Mouse (Mus musculus) layer of hippocampus, adult 9-10 months (tissue): Measurements from ENCODE around the gene Dlx1.

Source experiments
- DNase-seq: peaks from one replicate; pipeline ENCODE4 v3.0.0; 2022; ENCODE audit warnings: low spot score

Dlx1 gene

DNA sequence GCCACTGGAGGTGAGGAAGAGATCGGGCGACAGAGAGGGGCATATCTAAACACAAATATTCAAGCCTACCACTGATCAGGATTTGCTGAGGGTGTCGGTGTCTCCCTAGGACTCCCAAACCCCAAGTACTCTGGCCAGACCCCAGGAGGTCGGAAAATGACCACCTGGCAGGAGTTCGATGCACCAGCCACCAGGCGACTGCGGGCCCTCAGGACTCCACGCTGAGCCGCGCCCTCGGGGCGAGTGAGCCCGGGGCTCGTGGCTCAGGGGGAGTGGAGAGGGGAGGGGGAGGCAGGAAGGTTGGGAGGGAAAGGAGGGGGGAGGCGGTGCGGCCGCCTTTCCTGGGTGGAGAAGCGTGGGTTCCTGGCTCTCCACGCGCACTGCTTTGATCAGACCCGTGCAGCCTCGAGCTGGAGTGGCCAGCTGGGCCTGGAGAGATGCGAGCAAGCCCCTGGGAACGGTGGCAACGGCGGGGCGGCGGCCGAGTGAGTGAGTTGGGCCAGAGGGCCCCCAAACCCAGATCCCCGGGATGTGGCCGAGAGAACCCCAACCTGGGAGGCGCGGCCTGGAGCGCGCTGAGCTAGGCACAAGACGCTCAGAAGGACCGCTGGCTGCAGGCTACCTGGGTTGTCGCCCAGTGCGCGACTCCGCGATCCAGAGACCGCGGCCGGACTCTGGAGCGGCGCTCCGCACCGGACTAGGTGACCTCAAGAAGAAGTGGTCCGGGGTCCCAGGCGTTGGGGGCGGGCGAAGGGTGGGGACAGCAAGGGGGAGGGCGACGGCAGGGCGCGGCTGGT, 999 bp downstream of the Dlx1 start:
- DNase-seq = no peak

DNA sequence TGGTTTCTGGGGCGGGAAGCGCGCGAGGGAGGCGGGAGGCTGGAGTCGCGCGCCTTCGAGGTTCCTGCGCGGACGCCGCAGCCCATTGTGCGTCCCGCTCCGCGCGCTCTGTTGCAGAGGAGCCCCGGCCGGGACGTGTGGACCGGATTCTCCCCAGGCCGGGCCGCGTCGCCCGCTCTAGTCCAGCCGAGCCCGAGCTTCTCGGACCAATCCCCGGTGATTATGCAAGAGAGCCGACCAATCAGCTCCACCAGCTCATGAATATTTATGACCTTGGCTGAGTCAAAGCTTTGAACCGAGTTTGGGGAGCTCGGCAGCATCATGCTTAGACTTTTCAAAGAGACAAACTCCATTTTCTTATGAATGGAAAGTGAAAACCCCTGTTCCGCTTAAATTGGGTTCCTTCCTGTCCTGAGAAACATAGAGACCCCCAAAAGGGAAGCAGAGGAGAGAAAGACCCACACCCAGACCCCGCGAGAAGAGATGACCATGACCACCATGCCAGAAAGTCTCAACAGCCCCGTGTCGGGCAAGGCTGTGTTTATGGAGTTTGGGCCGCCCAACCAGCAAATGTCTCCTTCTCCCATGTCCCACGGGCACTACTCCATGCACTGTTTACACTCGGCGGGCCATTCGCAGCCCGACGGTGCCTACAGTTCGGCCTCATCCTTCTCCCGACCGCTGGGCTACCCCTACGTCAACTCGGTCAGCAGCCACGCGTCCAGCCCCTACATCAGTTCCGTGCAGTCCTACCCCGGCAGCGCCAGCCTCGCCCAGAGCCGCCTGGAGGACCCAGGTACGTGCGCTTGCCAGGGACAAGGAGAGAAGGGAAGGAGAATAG, 1.8 kb downstream of the Dlx1 start:
- DNase-seq = no peak

DNA sequence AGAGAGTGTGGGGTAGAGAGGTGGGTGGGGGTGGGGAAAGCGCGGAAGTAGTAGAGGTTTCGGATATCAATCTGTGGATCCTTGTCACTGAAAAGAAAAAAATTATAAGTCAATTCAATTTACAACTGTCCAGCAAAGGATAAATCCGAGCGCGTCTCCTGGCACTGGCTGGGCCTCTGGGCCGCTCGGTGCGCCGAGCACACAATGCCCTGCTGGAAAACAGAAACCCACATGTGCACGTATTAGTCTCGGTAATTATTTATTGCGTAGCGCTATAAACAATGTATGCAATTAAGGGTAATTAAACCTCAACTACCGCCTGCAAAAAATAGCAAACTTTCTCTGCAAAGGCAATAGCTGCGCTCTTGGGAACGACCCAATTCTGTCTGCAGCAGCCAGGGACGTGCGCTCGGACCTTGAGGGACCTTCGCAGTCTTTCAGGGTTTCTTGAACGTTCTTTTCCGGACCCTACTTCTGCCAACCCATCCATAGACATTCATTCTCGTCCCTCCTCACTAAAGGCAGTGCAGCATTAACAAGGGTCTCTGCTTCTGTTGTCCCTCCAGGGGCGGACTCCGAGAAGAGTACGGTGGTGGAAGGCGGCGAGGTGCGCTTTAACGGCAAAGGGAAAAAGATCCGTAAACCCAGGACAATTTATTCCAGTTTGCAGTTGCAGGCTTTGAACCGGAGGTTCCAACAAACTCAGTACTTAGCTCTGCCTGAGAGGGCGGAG, 2.6 kb downstream of the Dlx1 start:
- DNase-seq = no peak

DNA sequence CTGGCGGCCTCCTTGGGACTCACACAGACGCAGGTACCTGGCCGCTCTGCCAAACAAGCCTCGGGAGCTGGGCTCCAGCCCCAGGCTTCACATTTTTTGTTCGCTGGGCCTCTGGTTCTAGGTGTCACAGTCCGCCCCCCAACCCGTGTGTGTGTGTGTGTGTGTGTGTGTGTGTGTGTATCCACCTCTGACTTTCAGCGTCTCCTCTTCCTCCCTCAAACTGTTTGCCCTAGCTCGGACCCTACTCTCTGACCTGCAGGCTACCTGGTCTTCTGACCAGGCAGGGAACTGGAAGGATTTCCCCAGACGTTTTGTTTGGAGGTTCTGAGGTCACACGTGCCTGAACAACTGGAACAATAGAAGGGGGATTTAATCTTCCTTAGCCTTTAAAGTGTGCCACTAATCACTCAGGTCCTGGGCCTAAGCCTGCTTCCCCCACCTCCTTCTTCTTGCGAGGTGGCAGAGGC, 3.2 kb downstream of the Dlx1 start:
- DNase-seq = no peak

DNA sequence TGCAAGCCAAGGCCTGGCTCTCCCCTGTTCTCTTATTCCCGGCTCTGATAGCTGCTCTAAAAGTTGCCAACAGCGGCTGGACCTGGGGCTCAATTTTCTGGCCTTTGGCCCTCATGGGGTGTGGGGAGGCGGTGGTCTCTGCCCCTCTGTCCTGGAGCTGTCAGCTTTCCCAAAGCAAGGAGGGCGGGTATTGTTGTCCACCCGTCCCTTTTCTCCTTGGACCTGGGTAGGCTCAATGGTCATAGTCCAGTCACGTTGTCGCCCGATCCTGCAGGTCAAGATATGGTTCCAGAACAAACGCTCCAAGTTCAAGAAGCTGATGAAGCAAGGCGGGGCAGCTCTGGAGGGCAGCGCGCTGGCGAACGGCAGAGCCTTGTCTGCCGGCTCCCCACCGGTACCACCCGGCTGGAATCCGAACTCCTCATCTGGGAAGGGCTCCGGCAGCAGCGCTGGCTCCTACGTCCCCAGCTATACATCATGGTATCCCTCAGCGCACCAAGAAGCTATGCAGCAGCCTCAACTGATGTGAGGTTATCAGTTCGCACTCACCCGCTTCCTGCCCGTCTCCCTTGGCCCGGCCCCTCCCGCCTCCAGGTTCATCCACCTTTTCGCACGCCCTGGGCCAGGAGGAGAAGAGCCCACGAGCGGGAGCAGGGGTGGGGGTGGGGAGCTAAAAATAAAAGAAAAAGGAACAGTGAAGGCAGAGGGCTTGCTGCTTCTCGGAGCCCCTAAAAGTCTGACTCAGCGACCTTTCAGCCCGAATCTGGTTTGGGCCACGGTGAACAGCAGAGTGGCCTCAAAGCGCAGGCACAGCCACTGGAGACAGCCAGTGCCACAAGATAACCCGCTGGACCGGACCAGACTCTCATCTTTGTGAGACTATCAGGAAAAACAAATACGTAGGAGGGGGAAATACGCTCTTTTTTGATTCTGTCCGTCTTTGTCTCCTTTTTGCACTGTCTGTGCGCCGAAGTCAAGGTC, 4.4 kb downstream of the Dlx1 start:
- DNase-seq = no peak

GRCm38 (mm10) chr2:71533094-71533493, 5.2 kb downstream of the Dlx1 start:
- no peak for DNase-seq

- no peak for DNase-seq
Measured at GRCm38 (mm10) chr2:71534242-71535052, 6.5 kb downstream of the Dlx1 start.

GRCm38 (mm10) chr2:71540611-71541417, 12.9 kb downstream of the Dlx1 start:
- DNase-seq = no peak

DNA sequence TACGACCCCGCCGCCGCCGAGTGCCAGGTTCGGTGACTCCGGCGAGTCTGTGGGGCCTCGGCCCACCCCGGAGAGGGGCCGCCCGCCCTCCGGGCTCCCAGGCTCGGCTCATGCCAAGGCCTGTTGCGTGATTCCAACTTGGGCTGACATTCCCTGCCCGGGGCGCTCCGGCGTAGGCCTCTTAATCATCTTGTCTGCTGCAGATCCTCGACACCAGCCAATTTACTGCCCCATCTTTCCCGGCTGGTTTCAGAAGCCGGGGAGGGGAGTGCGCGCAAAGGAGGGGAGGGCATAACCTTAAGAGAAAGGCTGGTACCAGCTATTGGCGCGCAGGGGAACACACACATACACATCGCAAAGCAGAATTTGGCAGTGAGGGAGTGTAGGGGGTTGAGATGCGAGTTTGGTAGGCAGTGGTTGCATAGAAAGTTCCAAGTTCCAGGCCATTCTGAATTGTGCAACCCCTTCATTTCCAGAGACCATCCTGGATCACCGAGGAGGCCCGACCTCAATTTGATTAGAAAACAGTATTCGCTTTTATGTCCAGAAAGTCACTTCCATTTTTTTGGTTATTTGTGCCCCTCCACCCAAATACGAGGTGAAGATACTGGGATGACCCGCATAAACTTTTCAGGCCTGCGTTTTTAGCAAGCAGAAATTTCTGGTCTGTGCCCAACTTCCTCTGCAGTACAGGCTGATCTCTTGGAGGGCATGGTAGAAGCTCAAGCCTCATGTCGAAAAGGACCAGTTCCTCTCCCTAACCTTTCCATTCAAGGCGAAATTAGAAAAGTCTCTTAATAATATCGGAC, 13.7 kb downstream of the Dlx1 start:
- DNase-seq = no peak

DNA sequence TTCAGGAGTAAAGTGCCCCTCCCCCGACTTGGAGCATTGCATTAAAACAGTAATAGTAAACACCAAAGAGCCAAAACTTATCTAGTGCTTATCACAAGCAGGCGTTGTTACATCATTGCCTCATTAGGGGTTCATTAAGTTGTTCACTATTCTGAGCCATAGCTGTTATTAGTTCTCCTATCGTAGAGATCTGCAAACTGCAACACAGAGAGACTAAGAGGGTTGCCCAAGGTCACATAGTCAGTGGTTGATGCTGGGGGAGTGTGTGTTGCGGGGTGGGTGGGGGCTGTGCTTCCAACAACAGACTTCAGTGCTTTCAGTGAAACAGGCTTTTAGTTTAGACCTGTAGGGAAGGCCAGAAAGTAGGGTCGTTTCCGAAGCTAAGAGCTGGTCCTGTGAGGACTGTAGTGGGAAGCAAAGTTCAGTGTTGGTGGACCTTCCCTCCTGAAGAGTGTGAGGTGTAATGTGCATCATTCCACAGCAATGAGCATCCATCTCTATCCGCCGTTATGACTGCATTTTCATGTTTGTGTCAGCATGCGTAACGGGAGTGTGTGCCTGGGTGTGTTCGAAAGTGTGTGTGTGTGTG, 14.4 kb downstream of the Dlx1 start:
- no peak for DNase-seq

DNA sequence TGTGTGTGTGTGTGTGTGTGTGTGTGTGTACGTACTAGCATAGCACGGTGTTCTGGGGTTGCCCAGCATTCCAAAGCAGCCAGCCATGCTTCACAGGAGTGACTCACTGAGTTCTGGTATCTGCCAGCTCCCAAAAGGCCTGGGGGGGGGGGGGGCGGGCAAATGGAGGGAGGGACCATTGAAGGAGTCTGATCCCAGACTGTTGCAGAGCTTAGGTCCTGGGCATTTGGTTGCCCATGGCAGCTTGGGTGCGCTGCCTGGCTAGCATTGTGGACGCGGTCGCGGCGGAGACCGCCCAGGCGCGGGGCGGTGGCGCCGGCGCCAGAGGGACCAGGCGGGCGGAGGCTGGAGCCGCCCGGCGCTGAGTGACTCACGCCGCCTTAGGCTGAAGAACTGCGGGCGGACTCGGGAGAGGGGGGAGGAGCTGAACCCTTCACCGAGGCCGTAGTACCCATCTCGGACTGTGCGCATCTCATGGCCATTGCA, 14.9 kb downstream of the Dlx1 start:
- no peak for DNase-seq

- no peak for DNase-seq
Measured at GRCm38 (mm10) chr2:71543531-71543930, 15.6 kb downstream of the Dlx1 start.

DNA sequence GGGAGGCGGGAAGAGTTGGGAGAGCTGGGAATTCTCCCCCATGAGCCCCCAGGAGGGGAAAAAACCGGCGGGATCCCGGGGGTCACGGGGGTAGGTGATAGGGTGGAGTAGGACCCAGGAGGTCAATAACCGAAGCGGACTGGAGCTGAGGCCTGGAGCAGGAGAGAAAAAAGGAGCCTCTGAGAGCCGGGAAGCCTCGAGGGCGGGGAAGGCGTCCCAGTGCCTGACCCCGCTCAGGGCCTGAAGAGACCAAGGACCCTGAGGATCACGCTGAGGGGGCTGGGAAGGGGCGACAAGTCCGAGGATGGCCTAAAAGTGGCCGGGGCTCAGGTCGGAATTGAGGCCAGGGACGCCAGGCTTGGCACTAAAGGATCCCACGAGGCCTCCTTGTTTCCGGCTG, 16.0 kb downstream of the Dlx1 start:
- DNase-seq = no peak

GRCm38 (mm10) chr2:71544391-71545285, 16.7 kb downstream of the Dlx1 start:
- no peak for DNase-seq

DNA sequence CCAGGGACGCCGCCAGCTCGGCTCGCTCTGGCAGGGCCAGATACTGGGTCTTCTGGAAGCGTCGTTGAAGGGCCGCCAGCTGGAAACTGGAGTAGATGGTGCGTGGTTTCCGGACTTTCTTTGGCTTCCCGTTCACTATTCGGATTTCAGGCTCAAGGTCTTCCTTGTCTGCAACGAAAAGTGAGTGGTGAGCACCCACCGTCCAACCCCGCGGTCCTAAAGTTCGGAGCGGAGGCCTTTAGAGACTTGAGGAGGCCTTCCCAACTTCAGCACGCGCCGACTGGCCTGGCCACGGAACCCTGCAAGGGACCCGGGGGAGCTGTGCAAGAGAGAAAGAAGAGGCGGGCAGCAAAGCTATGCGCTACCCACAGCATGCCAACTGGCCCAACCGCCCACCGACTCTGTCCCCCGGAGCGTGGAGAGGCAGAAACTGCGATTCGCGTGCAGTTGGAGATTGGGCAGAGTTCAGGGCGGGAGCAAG, 17.5 kb downstream of the Dlx1 start:
- DNase-seq = no peak

GRCm38 (mm10) chr2:71545882-71546639, 18.1 kb downstream of the Dlx1 start:
- DNase-seq = no peak
